ENCODE assay signal across 21 mouse cellular contexts in genomic region chr2:79010273-79010672, GRCm38 (mm10).
DNase-seq lines count a peak whose midpoint lies in the region; ATAC-seq and TF ChIP-seq lines count a peak whose summit lies in the region.
"Had no signal": no experiment of that assay in that cellular context is flagged by ENCODE, and none has a peak within 500 bp of the region (broad histone marks: within the 10 kb centered on the region; RNA-seq: fewer than 3 reads in every experiment).

No protein-coding gene starts in this region.

- no peaks in the 10 kb centered on the region for H3K4me1 ChIP-seq in forebrain, embryonic 16.5 days (replicated peaks; ENCODE audit: control insufficient read depth, insufficient read depth, low read length)
- H3K4me1 ChIP-seq in forebrain, embryonic 11.5 days (replicated peaks; ENCODE audit: control insufficient read depth, insufficient read depth, low read length), result no peaks in the 10 kb centered on the region
- peaks cover 7 to 15% of the 10 kb centered on the region in 2 experiments for H3K4me1 ChIP-seq in CH12.LX (ENCODE audit: control insufficient read depth in 1 of 2, insufficient read depth in 2 of 2)
- H3K4me1 ChIP-seq in embryonic facial prominence, embryonic 15.5 days, result 0 out of 2 replicates have a peak, but pooled peaks cover 4% of the 10 kb centered on the region
- H3K4me1 ChIP-seq: forebrain, embryonic 13.5 days; heart, embryonic 10.5 days; hindbrain, embryonic 15.5 days; midbrain, embryonic 15.5 days; neural tube, embryonic 12.5 days had no signal

- no peak overlapping the region for H3K27ac ChIP-seq in forebrain, embryonic 16.5 days (ENCODE audit: low read length)
- H3K27ac ChIP-seq in forebrain, embryonic 11.5 days (ENCODE audit: low read depth, low read length), result no peak overlapping the region
- 0 out of 2 replicates have a peak overlapping the region, but pooled peaks have one; percentile 4 for H3K27ac ChIP-seq in layer of hippocampus, adult 2 months
- H3K27ac ChIP-seq in CH12.LX (ENCODE audit: insufficient read depth, low read depth), result 0 out of 2 replicates have a peak overlapping the region, but pooled peaks have one; percentile 28
- H3K27ac ChIP-seq in embryonic facial prominence, embryonic 15.5 days (replicated peaks), result peak overlapping the region; percentile 22; the same call in 1 of the 2 replicates
- H3K27ac ChIP-seq: forebrain, embryonic 13.5 days; heart, embryonic 10.5 days; hindbrain, embryonic 15.5 days; limb, embryonic 12.5 days; midbrain, embryonic 15.5 days; neural tube, embryonic 12.5 days had no signal

- TF ChIP-seq EP300 in CH12.LX (IDR thresholded peaks at IDR 0.05; ENCODE audit: low read length), result no peak

- no peak overlapping the region for H3K4me3 ChIP-seq in forebrain, embryonic 16.5 days (replicated peaks; ENCODE audit: low read length)
- H3K4me3 ChIP-seq in forebrain, embryonic 11.5 days (ENCODE audit: low read depth, low read length), result no peak overlapping the region
- H3K4me3 ChIP-seq in layer of hippocampus, adult 2 months, result no peak overlapping the region
- no peak overlapping the region for H3K4me3 ChIP-seq in CH12.LX (replicated peaks in 1 of 3; ENCODE audit: low read depth in 2 of 3, low read length in 2 of 3, poor library complexity in 1 of 3)
- H3K4me3 ChIP-seq in embryonic facial prominence, embryonic 15.5 days (replicated peaks), result no peak overlapping the region
- H3K4me3 ChIP-seq: forebrain, embryonic 13.5 days; heart, embryonic 10.5 days; hindbrain, embryonic 15.5 days; limb, embryonic 12.5 days; midbrain, embryonic 15.5 days; neural tube, embryonic 12.5 days had no signal

- in situ Hi-C loops in CH12.LX (cut with MboI; ENCODE audit: low pct_ligation_motif_present, low pct_unique_long_range_greater_than_20kb, low sequenced_read_pairs), result no loop called here

- no peak overlapping the region for H3K9ac ChIP-seq in forebrain, embryonic 16.5 days (replicated peaks; ENCODE audit: low read depth, low read length)
- no peak overlapping the region for H3K9ac ChIP-seq in forebrain, embryonic 11.5 days (ENCODE audit: low read length)
- no peak overlapping the region for H3K9ac ChIP-seq in CH12.LX (ENCODE audit: insufficient read depth, low read depth)
- H3K9ac ChIP-seq in embryonic facial prominence, embryonic 15.5 days, result no peak overlapping the region
- H3K9ac ChIP-seq: forebrain, embryonic 13.5 days; hindbrain, embryonic 15.5 days; limb, embryonic 12.5 days; liver, postnatal 0 days; midbrain, embryonic 15.5 days; neural tube, embryonic 12.5 days had no signal

- H3K79me2 ChIP-seq in CH12.LX (replicated peaks; ENCODE audit: control insufficient read depth, extremely low read depth, insufficient read depth, poor library complexity, severe bottlenecking), result peaks cover 3% of the 10 kb centered on the region; the same call in 1 of the 2 replicates

- no peaks in the 10 kb centered on the region for H3K36me3 ChIP-seq in forebrain, embryonic 16.5 days (ENCODE audit: control insufficient read depth, insufficient read depth)
- no peaks in the 10 kb centered on the region for H3K36me3 ChIP-seq in forebrain, embryonic 11.5 days (ENCODE audit: control insufficient read depth, insufficient read depth, low read length)
- H3K36me3 ChIP-seq in CH12.LX (replicated peaks in 1 of 2; ENCODE audit: control insufficient read depth in 1 of 2, insufficient read depth in 1 of 2, low read length in 1 of 2), result peaks cover 6 to 7% of the 10 kb centered on the region in 2 experiments
- H3K36me3 ChIP-seq in embryonic facial prominence, embryonic 15.5 days, result no peaks in the 10 kb centered on the region
- H3K36me3 ChIP-seq: heart, embryonic 10.5 days; hindbrain, embryonic 15.5 days; limb, embryonic 12.5 days; midbrain, embryonic 15.5 days; neural tube, embryonic 12.5 days had no signal

- H3K9me3 ChIP-seq in forebrain, embryonic 16.5 days (ENCODE audit: control insufficient read depth, low read length), result no peaks in the 10 kb centered on the region
- no peaks in the 10 kb centered on the region for H3K9me3 ChIP-seq in forebrain, embryonic 11.5 days (ENCODE audit: control insufficient read depth, low read length)
- H3K9me3 ChIP-seq in CH12.LX (replicated peaks; ENCODE audit: low read length), result peaks cover 13% of the 10 kb centered on the region
- H3K9me3 ChIP-seq in embryonic facial prominence, embryonic 15.5 days (replicated peaks), result no peaks in the 10 kb centered on the region
- H3K9me3 ChIP-seq: heart, embryonic 10.5 days; hindbrain, embryonic 15.5 days; limb, embryonic 12.5 days; midbrain, embryonic 15.5 days; neural tube, embryonic 12.5 days had no signal

- DNase-seq in forebrain, embryonic 11.5 days (ENCODE audit: low spot score), result no peak
- peak in 1 of 2 experiments; percentile 52 for DNase-seq in layer of hippocampus, adult 2 months (ENCODE audit: low spot score in 2 of 2)
- DNase-seq in layer of hippocampus, adult 9-10 months (ENCODE audit: low spot score), result no peak
- DNase-seq in CH12.LX (ENCODE audit: extremely low read depth), result no peak
- DNase-seq: cerebellum, adult 9-10 months; heart, postnatal 4 days; kidney, adult 9 months; kidney, postnatal 14 days; liver, postnatal 0 days; lung, postnatal 36 days; thymus, postnatal 14 days had no signal

- dilution Hi-C loops in CH12.LX (cut with MboI; ENCODE audit: extremely low pct_ligation_motif_present, extremely low pct_unique_long_range_greater_than_20kb, low sequenced_read_pairs), result no loop called here

- 55% methylated on average over 2 of the region's 2 CpGs for WGBS in forebrain, embryonic 16.5 days
- WGBS in forebrain, embryonic 11.5 days, result 78% methylated on average over 2 of the region's 2 CpGs
- 28% methylated on average over 2 of the region's 2 CpGs for WGBS in embryonic facial prominence, embryonic 15.5 days

- TF ChIP-seq CTCF in layer of hippocampus, adult 2 months (conservative IDR thresholded peaks at IDR 0.05), result no peak
- TF ChIP-seq CTCF in CH12.LX (conservative IDR thresholded peaks at IDR 0.05 in 1 of 2, IDR thresholded peaks at IDR 0.05 in 1 of 2; ENCODE audit: low read depth in 2 of 2, low read length in 2 of 2), result no peak

- no peak for TF ChIP-seq POLR2A in CH12.LX (IDR thresholded peaks at IDR 0.05; ENCODE audit: low read depth, low read length)

- no peaks in the 10 kb centered on the region for H3K27me3 ChIP-seq in forebrain, embryonic 16.5 days (replicated peaks; ENCODE audit: control insufficient read depth, insufficient read depth, low read length)
- no peaks in the 10 kb centered on the region for H3K27me3 ChIP-seq in forebrain, embryonic 11.5 days (ENCODE audit: control insufficient read depth, insufficient read depth, low read length)
- H3K27me3 ChIP-seq in CH12.LX (replicated peaks), result no peaks in the 10 kb centered on the region
- H3K27me3 ChIP-seq in embryonic facial prominence, embryonic 15.5 days, result no peaks in the 10 kb centered on the region
- H3K27me3 ChIP-seq: forebrain, embryonic 13.5 days; hindbrain, embryonic 15.5 days; limb, embryonic 12.5 days; midbrain, embryonic 15.5 days; neural tube, embryonic 12.5 days had no signal

- peak; percentile 54 for ATAC-seq in forebrain, embryonic 16.5 days
- no peak for ATAC-seq in forebrain, embryonic 11.5 days (replicated peaks; ENCODE audit: low FRiP score)
- ATAC-seq in embryonic facial prominence, embryonic 15.5 days (ENCODE audit: insufficient number of reproducible peaks, low FRiP score, low TSS enrichment, low read depth), result no peak
- ATAC-seq in CD4-positive, CD25-positive, alpha-beta regulatory T cell, adult 4 months, result no peak
- ATAC-seq: forebrain, embryonic 13.5 days; liver, postnatal 0 days; midbrain, embryonic 15.5 days had no signal

- no peak overlapping the region for H3K4me2 ChIP-seq in forebrain, embryonic 16.5 days (ENCODE audit: low read length)
- H3K4me2 ChIP-seq in forebrain, embryonic 11.5 days (ENCODE audit: low read depth, low read length, severe bottlenecking), result no peak overlapping the region
- no peak overlapping the region for H3K4me2 ChIP-seq in CH12.LX (ENCODE audit: insufficient read depth, low read depth, poor library complexity, severe bottlenecking)
- H3K4me2 ChIP-seq in embryonic facial prominence, embryonic 15.5 days (replicated peaks), result no peak overlapping the region
- H3K4me2 ChIP-seq: forebrain, embryonic 13.5 days; hindbrain, embryonic 15.5 days; limb, embryonic 12.5 days; liver, embryonic 11.5 days; midbrain, embryonic 15.5 days; neural tube, embryonic 12.5 days had no signal

- no peak for TF ChIP-seq RAD21 in CH12.LX (IDR thresholded peaks at IDR 0.05; ENCODE audit: low read depth, low read length)

TF ChIP-seq in CH12.LX, 34 proteins besides CTCF, POLR2A, EP300 and RAD21:
- TF ChIP-seq TCF12 (IDR thresholded peaks at IDR 0.05; ENCODE audit: low read depth, low read length) (no peak), MAZ (IDR thresholded peaks at IDR 0.05; ENCODE audit: low read depth, low read length) (no peak), BHLHE40 (IDR thresholded peaks at IDR 0.05; ENCODE audit: low read depth, low read length) (no peak), JUN (IDR thresholded peaks at IDR 0.05; ENCODE audit: insufficient read depth, low read depth, low read length) (no peak)

Comparison
In these comparisons a context has a peak if more than half of its experiments do, and no peak if none do; other contexts are left out.
1. H3K27ac ChIP-seq: peak in layer of hippocampus, adult 2 months (single experiment), CH12.LX (single experiment) and embryonic facial prominence, embryonic 15.5 days (single experiment); none in forebrain, embryonic 16.5 days (single experiment) and forebrain, embryonic 11.5 days (single experiment).